22 mouse cellular contexts compared by ENCODE assay signal in the genomic region with DNA sequence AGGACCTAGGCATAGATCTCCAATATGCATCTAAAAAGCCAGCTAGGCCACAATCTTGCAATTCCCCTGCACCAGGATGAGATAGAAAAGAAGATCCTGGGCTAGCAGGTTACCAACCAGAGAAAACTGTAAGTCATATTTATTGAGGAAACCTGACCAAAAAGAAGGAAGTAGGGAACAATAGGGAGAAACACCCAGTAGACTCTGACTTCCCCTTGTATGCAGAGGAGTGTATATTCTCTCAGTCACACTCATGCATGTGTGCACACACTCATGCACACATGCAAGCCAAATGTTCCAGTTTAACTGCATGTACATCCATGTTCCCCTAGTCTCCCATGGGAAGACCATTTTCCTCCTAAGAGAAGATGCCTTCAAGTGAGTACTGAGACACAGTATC.
DNase-seq lines count a peak whose midpoint lies in the region; ATAC-seq lines count a peak whose summit lies in the region.
"Had no signal": no experiment of that assay in that cellular context is flagged by ENCODE, and none has a peak within 500 bp of the region (broad histone marks: within the 10 kb centered on the region; RNA-seq: fewer than 3 reads in every experiment).

No protein-coding gene starts in this region.

- H3K27me3 ChIP-seq in heart, embryonic 12.5 days (replicated peaks), result no peaks in the 10 kb centered on the region
- H3K27me3 ChIP-seq in forebrain, embryonic 11.5 days (ENCODE audit: control insufficient read depth, insufficient read depth, low read length), result no peaks in the 10 kb centered on the region
- H3K27me3 ChIP-seq: CH12.LX, Patski had no signal

- no peak for DNase-seq in retina, embryonic 14.5 days (ENCODE audit: low spot score)
- no peak for DNase-seq in left cerebral cortex, adult 8-10 months (ENCODE audit: low spot score in 2 of 2)
- no peak for DNase-seq in forebrain, embryonic 11.5 days (ENCODE audit: low spot score)
- DNase-seq: adrenal gland, adult 2 months; adrenal gland, adult 8-10 months; adrenal gland, postnatal 10 days; adrenal gland, postnatal 14 days; adrenal gland, postnatal 25 days; adrenal gland, postnatal 36 days; B cell, adult 2 months; cerebellum, adult 11 months; cerebellum, adult 11-12 months had no signal

- ATAC-seq in common myeloid progenitor, adult 5-6 weeks (replicated peaks; ENCODE audit: low read depth, poor library complexity, severe bottlenecking), result peak; percentile 66; the same call in 1 of the 2 replicates
- ATAC-seq in granulocyte monocyte progenitor cell, adult 5-6 weeks (replicated peaks; ENCODE audit: poor library complexity, severe bottlenecking), result peak; percentile 89
- ATAC-seq in megakaryocyte, adult 5-6 weeks (ENCODE audit: poor library complexity, severe bottlenecking), result peak; percentile 96
- ATAC-seq in megakaryocyte progenitor cell, adult 5-6 weeks (replicated peaks; ENCODE audit: poor library complexity), result peak; percentile 90
- no peak for ATAC-seq in heart, embryonic 12.5 days (ENCODE audit: insufficient number of reproducible peaks, low FRiP score)
- no peak for ATAC-seq in forebrain, embryonic 11.5 days (replicated peaks; ENCODE audit: low FRiP score)
- ATAC-seq: activated CD4-positive, CD25-positive, alpha-beta regulatory T cell, adult 4 months; CD4-positive, CD25-positive, alpha-beta regulatory T cell, adult 4 months; Patski had no signal

- H3K4me2 ChIP-seq in heart, embryonic 12.5 days, result no peak overlapping the region
- H3K4me2 ChIP-seq in forebrain, embryonic 11.5 days (ENCODE audit: low read depth, low read length, severe bottlenecking), result no peak overlapping the region

- H3K9ac ChIP-seq in heart, embryonic 12.5 days, result no peak overlapping the region
- H3K9ac ChIP-seq in forebrain, embryonic 11.5 days (ENCODE audit: low read length), result no peak overlapping the region

- no peaks in the 10 kb centered on the region for H3K9me3 ChIP-seq in heart, embryonic 12.5 days (replicated peaks)
- no peaks in the 10 kb centered on the region for H3K9me3 ChIP-seq in forebrain, embryonic 11.5 days (ENCODE audit: control insufficient read depth, low read length)

- H3K4me3 ChIP-seq in heart, embryonic 12.5 days, result no peak overlapping the region
- H3K4me3 ChIP-seq in forebrain, embryonic 11.5 days (ENCODE audit: low read depth, low read length), result no peak overlapping the region

- no peaks in the 10 kb centered on the region for H3K36me3 ChIP-seq in heart, embryonic 12.5 days
- no peaks in the 10 kb centered on the region for H3K36me3 ChIP-seq in forebrain, embryonic 11.5 days (ENCODE audit: control insufficient read depth, insufficient read depth, low read length)
- H3K36me3 ChIP-seq: G1E had no signal

- no peak overlapping the region for H3K27ac ChIP-seq in heart, embryonic 12.5 days (ENCODE audit: poor library complexity, severe bottlenecking)
- no peak overlapping the region for H3K27ac ChIP-seq in forebrain, embryonic 11.5 days (ENCODE audit: low read depth, low read length)

- H3K4me1 ChIP-seq in heart, embryonic 12.5 days (replicated peaks), result no peaks in the 10 kb centered on the region
- no peaks in the 10 kb centered on the region for H3K4me1 ChIP-seq in forebrain, embryonic 11.5 days (replicated peaks; ENCODE audit: control insufficient read depth, insufficient read depth, low read length)

Comparison
In these comparisons a context has a peak if more than half of its experiments do, and no peak if none do; other contexts are left out.
1. ATAC-seq: peak in common myeloid progenitor, adult 5-6 weeks (single experiment), granulocyte monocyte progenitor cell, adult 5-6 weeks (single experiment), megakaryocyte, adult 5-6 weeks (single experiment) and megakaryocyte progenitor cell, adult 5-6 weeks (single experiment); none in heart, embryonic 12.5 days (single experiment) and forebrain, embryonic 11.5 days (single experiment).